In the genomic region with DNA sequence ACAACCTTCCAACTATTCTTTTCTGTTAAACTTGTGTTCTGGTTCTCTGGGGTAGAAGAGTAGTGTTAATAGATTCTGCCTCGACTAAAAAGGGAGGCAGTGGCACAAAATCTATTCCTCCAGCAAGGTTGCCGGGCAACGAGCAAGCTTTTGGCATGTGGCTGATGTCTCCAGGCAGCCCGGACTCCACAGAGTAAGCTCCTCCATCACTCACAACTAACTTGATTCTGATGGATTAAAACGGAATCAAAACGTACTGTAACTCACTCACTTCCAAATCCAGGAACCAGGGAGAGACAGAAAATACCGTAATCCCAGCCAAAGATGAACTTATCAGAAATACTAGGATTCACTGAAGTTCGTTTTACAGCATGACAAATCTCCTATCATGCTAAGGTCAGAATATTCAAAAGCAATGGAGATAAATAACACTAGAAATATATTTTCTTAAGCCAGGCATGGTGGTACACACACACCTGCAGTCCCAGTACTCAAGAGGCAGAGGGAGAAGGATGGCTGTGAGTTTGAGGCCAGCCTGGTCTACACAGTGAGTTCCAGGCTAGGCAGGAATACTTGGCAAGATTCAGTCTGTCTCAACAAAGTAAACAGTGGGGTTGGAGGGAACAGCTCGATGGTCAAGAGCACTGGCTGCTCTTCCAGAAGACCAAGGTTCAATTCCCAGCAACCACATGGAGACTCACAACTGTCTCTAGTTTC, we compare ENCODE assay signal across 12 mouse cellular contexts.
A peak's percentile ranks its signal among the peaks of the same experiment; 100 is the strongest.
DNase-seq lines count a peak whose midpoint lies in the region; ATAC-seq lines count a peak whose summit lies in the region.
"Had no signal": no experiment of that assay in that cellular context is flagged by ENCODE, and none has a peak within 500 bp of the region (broad histone marks: within the 10 kb centered on the region; RNA-seq: fewer than 3 reads in every experiment).

No protein-coding gene starts in this region.

- intact Hi-C loops in left cerebral cortex, postnatal 14 days (cut with DNase I) = no loop called here

- no peaks in the 10 kb centered on the region for H3K36me3 ChIP-seq in forebrain, embryonic 15.5 days
- 0 out of 2 replicates have a peak, but pooled peaks cover under 1% of the 10 kb centered on the region for H3K36me3 ChIP-seq in hindbrain, embryonic 13.5 days
- H3K36me3 ChIP-seq in neural tube, embryonic 14.5 days (ENCODE audit: control insufficient read depth, insufficient read depth, low read length) = no peaks in the 10 kb centered on the region
- no peaks in the 10 kb centered on the region for H3K36me3 ChIP-seq in intestine, embryonic 15.5 days
- H3K36me3 ChIP-seq: stomach, embryonic 15.5 days had no signal

- peak overlapping the region; percentile 50; the same call in 1 of the 2 replicates for H3K27ac ChIP-seq in forebrain, embryonic 15.5 days (replicated peaks)
- H3K27ac ChIP-seq in hindbrain, embryonic 13.5 days = peak overlapping the region; percentile 70; the same call in 1 of the 2 replicates
- peak overlapping the region; percentile 7; the same call in 1 of the 2 replicates for H3K27ac ChIP-seq in neural tube, embryonic 14.5 days (ENCODE audit: low read depth, low read length)
- H3K27ac ChIP-seq in intestine, embryonic 15.5 days = no peak overlapping the region
- H3K27ac ChIP-seq: liver, embryonic 14.5 days; stomach, embryonic 15.5 days had no signal

- H3K4me3 ChIP-seq in forebrain, embryonic 15.5 days = no peak overlapping the region
- no peak overlapping the region; the same call in 1 of the 2 replicates for H3K4me3 ChIP-seq in hindbrain, embryonic 13.5 days
- no peak overlapping the region for H3K4me3 ChIP-seq in neural tube, embryonic 14.5 days (ENCODE audit: low read depth, low read length)
- H3K4me3 ChIP-seq in intestine, embryonic 15.5 days (replicated peaks) = no peak overlapping the region
- H3K4me3 ChIP-seq: stomach, embryonic 15.5 days had no signal

- no peaks in the 10 kb centered on the region for H3K27me3 ChIP-seq in forebrain, embryonic 15.5 days
- no peaks in the 10 kb centered on the region for H3K27me3 ChIP-seq in hindbrain, embryonic 13.5 days
- no peaks in the 10 kb centered on the region for H3K27me3 ChIP-seq in neural tube, embryonic 14.5 days (ENCODE audit: control insufficient read depth, insufficient read depth, low read length)
- no peaks in the 10 kb centered on the region for H3K27me3 ChIP-seq in intestine, embryonic 15.5 days (replicated peaks)
- H3K27me3 ChIP-seq: stomach, embryonic 15.5 days had no signal

- DNase-seq in left cerebral cortex, postnatal 14 days (ENCODE audit: low spot score in 2 of 2) = peak; percentile 59 to 66
- no peak for DNase-seq in spleen, postnatal 4 days (ENCODE audit: low spot score in 2 of 2)
- no peak for DNase-seq in urinary bladder, postnatal 4 days (ENCODE audit: low spot score in 2 of 2)
- DNase-seq in adipocyte (ENCODE audit: low spot score) = no peak
- DNase-seq: heart, adult 18-20 months had no signal

- ATAC-seq in forebrain, embryonic 15.5 days (replicated peaks) = peak; percentile 62
- no peak; the same call in 1 of the 2 replicates for ATAC-seq in hindbrain, embryonic 13.5 days (ENCODE audit: low FRiP score)
- no peak for ATAC-seq in neural tube, embryonic 14.5 days (ENCODE audit: low read depth)
- no peak for ATAC-seq in intestine, embryonic 15.5 days
- ATAC-seq: intestine, embryonic 16.5 days had no signal

- H3K4me1 ChIP-seq in forebrain, embryonic 15.5 days = peaks cover 16% of the 10 kb centered on the region
- H3K4me1 ChIP-seq in hindbrain, embryonic 13.5 days (replicated peaks) = peaks cover 20% of the 10 kb centered on the region
- H3K4me1 ChIP-seq in neural tube, embryonic 14.5 days (ENCODE audit: control insufficient read depth, insufficient read depth, low read length) = peaks cover 6% of the 10 kb centered on the region; the same call in 1 of the 2 replicates
- no peaks in the 10 kb centered on the region for H3K4me1 ChIP-seq in intestine, embryonic 15.5 days (replicated peaks)
- H3K4me1 ChIP-seq: stomach, embryonic 15.5 days had no signal

- H3K4me2 ChIP-seq in forebrain, embryonic 15.5 days (replicated peaks) = peak overlapping the region; percentile 29
- H3K4me2 ChIP-seq in hindbrain, embryonic 13.5 days = peak overlapping the region; percentile 52
- peak overlapping the region; percentile 36; the same call in 1 of the 2 replicates for H3K4me2 ChIP-seq in neural tube, embryonic 14.5 days (ENCODE audit: low read depth, low read length)
- no peak overlapping the region for H3K4me2 ChIP-seq in intestine, embryonic 15.5 days (replicated peaks)
- H3K4me2 ChIP-seq: stomach, embryonic 15.5 days had no signal

- H3K9me3 ChIP-seq in forebrain, embryonic 15.5 days = no peaks in the 10 kb centered on the region
- H3K9me3 ChIP-seq in hindbrain, embryonic 13.5 days = no peaks in the 10 kb centered on the region; the same call in 1 of the 2 replicates
- H3K9me3 ChIP-seq in neural tube, embryonic 14.5 days (ENCODE audit: control insufficient read depth, low read length) = no peaks in the 10 kb centered on the region
- H3K9me3 ChIP-seq in intestine, embryonic 15.5 days = no peaks in the 10 kb centered on the region
- H3K9me3 ChIP-seq: stomach, embryonic 15.5 days had no signal

- H3K9ac ChIP-seq in forebrain, embryonic 15.5 days (replicated peaks) = no peak overlapping the region
- H3K9ac ChIP-seq in hindbrain, embryonic 13.5 days = no peak overlapping the region
- no peak overlapping the region for H3K9ac ChIP-seq in neural tube, embryonic 14.5 days (replicated peaks; ENCODE audit: low read depth, low read length)
- H3K9ac ChIP-seq in intestine, embryonic 15.5 days = no peak overlapping the region
- H3K9ac ChIP-seq: liver, embryonic 14.5 days; stomach, embryonic 15.5 days had no signal

- WGBS in forebrain, embryonic 15.5 days = 27% methylated on average over 9 of the region's 9 CpGs
- 28% methylated on average over 9 of the region's 9 CpGs for WGBS in hindbrain, embryonic 13.5 days
- WGBS in neural tube, embryonic 14.5 days = 40% methylated on average over 9 of the region's 9 CpGs
- WGBS in intestine, embryonic 15.5 days = 65% methylated on average over 9 of the region's 9 CpGs

Comparison
In these comparisons a context has a peak if more than half of its experiments do, and no peak if none do; other contexts are left out.
1. DNase-seq: peak in left cerebral cortex, postnatal 14 days (2 of 2); none in spleen, postnatal 4 days (0 of 2), urinary bladder, postnatal 4 days (0 of 2) and adipocyte (single experiment).